Mouse (Mus musculus) forebrain, embryonic 16.5 days (tissue): ENCODE results near the gene Sarnp. TPM values are rescaled to one million over a fixed set of nuclear protein-coding genes. Genes with fewer than 3 reads are reported as not detected.

Source experiments
- ATAC-seq: fragments of 200-750 bp; cut with Nextera tagmentation; 2 replicates; pipeline ENCODE4 v1.8.0; 2017; ENCODE audit warnings: mild to moderate bottlenecking, moderate library complexity
- H3K27ac ChIP-seq: fragments of 300-500 bp; sonication (generic); 2 replicates; pipeline ENCODE4 v1.5.1; 2014; ENCODE audit warnings: low read length, control low read depth
- H3K27me3 ChIP-seq: fragments of 300-500 bp; sonication (generic); replicated peaks from 2 replicates; pipeline ENCODE4 v1.6.1; 2014; ENCODE audit warnings: low read length; ENCODE audit not compliant: control insufficient read depth, insufficient read depth
- H3K36me3 ChIP-seq: fragments of 300-500 bp; sonication (generic); 2 replicates; pipeline ENCODE4 v1.6.1; 2014; ENCODE audit not compliant: control insufficient read depth, insufficient read depth
- H3K4me1 ChIP-seq: fragments of 300-500 bp; sonication (generic); replicated peaks from 2 replicates; pipeline ENCODE4 v1.6.1; 2014; ENCODE audit warnings: low read length; ENCODE audit not compliant: control insufficient read depth, insufficient read depth
- H3K4me2 ChIP-seq: fragments of 300-500 bp; sonication (generic); 2 replicates; pipeline ENCODE4 v1.6.1; 2014; ENCODE audit warnings: mild to moderate bottlenecking, low read length, control low read depth
- H3K4me3 ChIP-seq: fragments of 300-500 bp; sonication (generic); replicated peaks from 2 replicates; pipeline ENCODE4 v1.5.1; 2014; ENCODE audit warnings: mild to moderate bottlenecking, low read length, control low read depth
- H3K9ac ChIP-seq: fragments of 300-500 bp; sonication (generic); replicated peaks from 2 replicates; pipeline ENCODE4 v1.6.1; 2014; ENCODE audit warnings: low read depth, low read length, control low read depth
- H3K9me3 ChIP-seq: fragments of 300-500 bp; sonication (generic); 2 replicates; pipeline ENCODE4 v1.6.1; 2016; ENCODE audit warnings: low read length; ENCODE audit not compliant: control insufficient read depth
- WGBS: fragments of 180-500 bp; shearing (Covaris S2); extraction: QIAGEN DNeasy Blood & Tissue Kit; methylation state at CpG from one replicate; pipeline ENCODE4 v1.1.7; 2014; 5-methylcytosine and 5-hydroxymethylcytosine counted together
- polyA plus RNA-seq: library from polyadenylated mRNA; unstranded; fragments of >200 nt; fragmentation: Nextera tagmentation; extraction: Ambion mirVana; gene quantifications from 2 replicates; pipeline ENCODE4 v1.2.1, GENCODE M21; 2015

Sarnp gene
- polyA plus RNA-seq, 1 experiment from 2014 or later, result 194 TPM

DNA sequence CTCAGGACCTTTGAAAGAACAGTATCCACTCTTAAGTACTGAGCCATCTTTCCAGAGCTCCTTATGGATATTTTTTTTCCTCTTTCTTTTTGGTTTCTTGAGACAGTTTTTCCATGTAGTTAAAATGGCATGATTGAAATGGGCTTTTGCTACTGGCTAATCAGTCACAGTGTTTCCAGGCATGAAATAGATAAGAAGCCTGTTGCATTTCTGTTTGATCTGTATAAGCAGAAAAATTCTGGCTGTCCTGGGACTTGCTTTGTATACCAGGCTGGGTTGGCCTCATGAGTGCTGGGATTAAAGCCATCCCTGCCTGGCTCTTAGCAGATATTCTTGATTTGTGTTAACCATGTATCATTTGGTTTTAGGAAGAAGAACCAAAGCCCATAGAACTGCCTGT, 22.3 kb downstream of the Sarnp start:
- ATAC-seq, result no peak
- Histone ChIP-seq H3K9me3 (no peaks in the 10 kb centered on the region), H3K27me3 (no peaks in the 10 kb centered on the region), H3K4me3 (no peak overlapping the region), H3K4me2 (no peak overlapping the region), H3K9ac (no peak overlapping the region), H3K36me3 (peaks cover 16% of the 10 kb centered on the region), H3K4me1 (no peaks in the 10 kb centered on the region), H3K27ac (no peak overlapping the region)

DNA sequence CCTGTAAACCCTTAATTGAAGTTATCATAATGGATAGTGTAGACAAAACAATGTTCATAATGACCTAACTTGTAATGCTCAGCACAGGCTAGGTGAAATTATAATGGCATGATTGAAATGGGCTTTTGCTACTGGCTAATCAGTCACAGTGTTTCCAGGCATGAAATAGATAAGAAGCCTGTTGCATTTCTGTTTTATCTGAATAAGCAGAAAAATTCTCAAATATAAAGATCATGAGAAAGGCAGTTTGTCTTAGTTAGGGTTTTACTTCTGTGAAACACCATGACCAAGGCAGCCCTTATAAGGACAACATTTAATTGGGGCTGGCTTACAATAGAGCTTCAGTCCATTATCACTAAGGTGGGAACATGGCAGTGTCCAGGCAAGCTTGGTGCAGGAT, 23.5 kb downstream of the Sarnp start:
- no peaks in the 10 kb centered on the region for H3K4me1 ChIP-seq
- no peak for ATAC-seq

DNA sequence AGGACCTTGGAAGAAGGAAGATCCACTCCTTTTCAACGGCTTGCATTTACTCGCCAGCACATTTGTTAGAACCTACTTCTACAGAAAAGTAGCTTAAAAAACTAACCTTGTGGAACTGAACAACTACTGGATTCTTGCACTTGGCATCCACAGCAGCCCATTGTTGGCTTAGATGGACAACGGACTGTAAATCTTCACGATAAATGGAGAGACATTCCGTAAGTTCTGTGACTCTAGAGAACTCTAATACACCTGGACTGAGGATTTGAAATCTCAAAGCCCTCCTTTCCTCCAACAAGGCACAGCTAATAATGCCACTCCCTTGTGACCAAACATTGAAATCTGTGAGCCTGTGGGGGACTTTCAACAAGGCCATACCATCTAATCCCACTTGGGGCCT, 26.1 kb downstream of the Sarnp start:
- H3K4me2 ChIP-seq, result no peak overlapping the region
- WGBS, result 93% methylated on average over 5 of the region's 5 CpGs
- H3K27me3 ChIP-seq, result no peaks in the 10 kb centered on the region
- H3K4me3 ChIP-seq, result no peak overlapping the region
- peaks cover 18% of the 10 kb centered on the region for H3K36me3 ChIP-seq
- no peak for ATAC-seq
- no peaks in the 10 kb centered on the region for H3K4me1 ChIP-seq
- no peak overlapping the region for H3K27ac ChIP-seq
- no peak overlapping the region for H3K9ac ChIP-seq
- H3K9me3 ChIP-seq, result no peaks in the 10 kb centered on the region

More for the DNA sequence above, 23.5 kb downstream of the Sarnp start:
- Histone ChIP-seq H3K27ac (no peak overlapping the region), H3K4me3 (no peak overlapping the region), H3K36me3 (peaks cover 15% of the 10 kb centered on the region), H3K9me3 (no peaks in the 10 kb centered on the region), H3K27me3 (no peaks in the 10 kb centered on the region), H3K9ac (no peak overlapping the region), H3K4me2 (no peak overlapping the region)

DNA sequence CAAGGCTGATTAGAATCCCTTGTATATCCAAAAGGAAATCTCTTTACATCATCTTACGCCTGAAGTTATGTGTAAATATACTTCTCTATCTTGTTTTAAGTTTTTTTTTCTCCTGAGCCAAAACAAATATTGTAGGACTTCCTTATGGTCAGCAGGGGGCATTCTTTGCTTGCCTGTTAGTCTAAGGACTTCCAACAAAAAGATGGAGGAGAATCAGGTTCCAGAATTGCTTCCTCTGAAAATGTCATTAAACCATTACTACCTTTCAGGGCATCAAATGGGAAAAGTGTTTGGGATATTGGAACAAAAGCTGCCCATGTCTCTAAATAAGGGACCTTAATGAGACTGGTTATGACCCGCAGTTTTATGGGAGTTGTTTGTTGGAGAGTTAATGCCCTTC, 28.4 kb downstream of the Sarnp start:
- H3K4me3 ChIP-seq, result no peak overlapping the region
- no peak overlapping the region for H3K4me2 ChIP-seq
- H3K9me3 ChIP-seq, result no peaks in the 10 kb centered on the region
- no peak for ATAC-seq
- no peaks in the 10 kb centered on the region for H3K27me3 ChIP-seq
- WGBS, result 38% methylated on average over 2 of the region's 2 CpGs
- peaks cover 23% of the 10 kb centered on the region for H3K36me3 ChIP-seq
- H3K4me1 ChIP-seq, result no peaks in the 10 kb centered on the region
- H3K27ac ChIP-seq, result no peak overlapping the region
- H3K9ac ChIP-seq, result no peak overlapping the region

DNA sequence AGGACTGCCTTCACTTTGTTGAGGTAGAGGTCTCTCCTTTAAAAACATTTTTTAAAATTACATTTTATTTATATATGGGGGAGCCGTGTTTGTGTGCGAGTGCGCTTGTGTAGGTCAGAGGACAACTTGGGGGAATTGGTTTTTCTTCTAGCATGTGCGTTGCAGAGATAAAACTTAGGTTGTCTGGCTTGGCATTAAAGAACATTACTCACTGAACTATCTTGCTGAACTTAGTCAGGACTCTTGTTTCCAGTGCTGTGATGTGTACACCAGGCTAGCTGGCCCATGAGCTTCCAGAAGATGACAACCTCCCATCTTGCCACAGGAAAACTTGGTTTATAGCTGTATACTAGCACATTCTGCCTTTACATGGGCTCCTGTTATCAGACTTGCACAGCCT, 29.5 kb downstream of the Sarnp start:
- no peak for ATAC-seq
- Histone ChIP-seq H3K9ac (no peak overlapping the region), H3K27ac (no peak overlapping the region), H3K4me1 (no peaks in the 10 kb centered on the region), H3K4me2 (no peak overlapping the region), H3K36me3 (peaks cover 20% of the 10 kb centered on the region), H3K4me3 (no peak overlapping the region), H3K27me3 (no peaks in the 10 kb centered on the region), H3K9me3 (no peaks in the 10 kb centered on the region)
- WGBS, result 98% methylated on average over 4 of the region's 4 CpGs

DNA sequence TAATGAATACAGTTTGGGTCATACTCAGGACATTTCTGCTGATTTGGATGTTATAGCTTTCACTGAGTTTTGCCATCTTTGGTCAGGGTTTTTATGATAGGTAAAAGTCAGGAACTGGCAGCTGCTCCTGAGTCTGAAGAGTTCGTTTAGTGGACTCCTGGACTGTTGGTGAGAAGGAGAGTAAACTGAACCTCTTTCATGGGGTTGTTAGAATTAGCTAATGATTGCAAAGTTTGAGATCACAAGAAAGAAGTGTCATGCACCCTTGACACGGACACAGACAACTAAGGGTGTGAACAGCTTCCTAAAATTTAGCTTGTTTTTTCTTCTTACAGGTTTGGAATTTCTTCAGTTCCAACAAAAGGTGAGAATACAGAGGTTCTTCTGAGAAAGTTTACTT, 31.3 kb downstream of the Sarnp start:
- peaks cover 15% of the 10 kb centered on the region for H3K36me3 ChIP-seq
- no peaks in the 10 kb centered on the region for H3K9me3 ChIP-seq
- H3K4me3 ChIP-seq, result no peak overlapping the region
- no peak for ATAC-seq
- H3K27ac ChIP-seq, result no peak overlapping the region
- no peaks in the 10 kb centered on the region for H3K27me3 ChIP-seq
- no peaks in the 10 kb centered on the region for H3K4me1 ChIP-seq
- H3K9ac ChIP-seq, result no peak overlapping the region
- WGBS, result 81% methylated on average over 2 of the region's 2 CpGs
- no peak overlapping the region for H3K4me2 ChIP-seq

DNA sequence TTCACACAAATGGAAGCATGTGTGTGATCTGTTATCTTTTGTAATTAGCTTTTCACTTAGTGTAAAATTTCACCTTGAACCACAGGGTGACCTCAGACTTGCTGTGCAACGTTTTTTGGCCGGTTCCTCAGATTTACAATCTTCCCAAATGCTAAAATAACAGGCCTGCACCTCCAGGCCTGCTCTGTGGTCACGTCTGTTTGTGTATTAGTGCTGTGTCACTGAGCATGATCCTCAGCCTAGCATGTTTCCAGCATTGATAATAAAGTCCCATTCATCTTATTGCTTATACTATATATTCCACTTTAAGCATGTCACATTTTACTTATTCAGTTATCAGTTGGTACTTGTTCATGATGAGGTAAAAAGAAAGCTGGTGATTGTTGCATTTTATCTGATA, 33.2 kb downstream of the Sarnp start:
- no peak for ATAC-seq
- WGBS, result 82% methylated on average over 3 of the region's 3 CpGs
- Histone ChIP-seq H3K4me3 (no peak overlapping the region), H3K4me1 (no peaks in the 10 kb centered on the region), H3K27ac (no peak overlapping the region), H3K9me3 (no peaks in the 10 kb centered on the region), H3K27me3 (no peaks in the 10 kb centered on the region), H3K9ac (no peak overlapping the region), H3K36me3 (peaks cover 12% of the 10 kb centered on the region), H3K4me2 (no peak overlapping the region)

DNA sequence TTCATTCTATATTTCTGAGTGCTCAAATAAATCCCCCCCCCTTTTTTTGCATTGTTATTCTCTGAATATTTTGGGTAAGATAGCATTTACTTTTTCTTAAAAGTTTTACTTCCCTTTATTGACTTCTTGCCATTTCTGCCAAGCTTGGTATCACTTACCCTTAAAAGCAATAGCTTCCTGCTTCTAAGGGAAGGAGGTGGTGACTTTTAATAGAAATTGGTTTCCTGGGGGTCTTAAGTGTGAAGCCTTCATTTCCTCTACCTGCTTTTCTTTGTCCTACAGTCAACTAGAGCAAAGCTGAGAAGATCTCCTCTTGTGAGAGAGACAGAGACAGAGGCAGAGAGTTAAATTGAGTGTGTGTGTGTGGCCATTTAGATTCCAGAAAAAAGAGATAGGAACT, 44.0 kb downstream of the Sarnp start:
- no peaks in the 10 kb centered on the region for H3K4me1 ChIP-seq
- H3K9ac ChIP-seq, result no peak overlapping the region
- no peaks in the 10 kb centered on the region for H3K27me3 ChIP-seq
- peaks cover 8% of the 10 kb centered on the region for H3K36me3 ChIP-seq
- ATAC-seq, result no peak
- no peaks in the 10 kb centered on the region for H3K9me3 ChIP-seq
- H3K4me3 ChIP-seq, result no peak overlapping the region
- no peak overlapping the region for H3K27ac ChIP-seq
- H3K4me2 ChIP-seq, result no peak overlapping the region

DNA sequence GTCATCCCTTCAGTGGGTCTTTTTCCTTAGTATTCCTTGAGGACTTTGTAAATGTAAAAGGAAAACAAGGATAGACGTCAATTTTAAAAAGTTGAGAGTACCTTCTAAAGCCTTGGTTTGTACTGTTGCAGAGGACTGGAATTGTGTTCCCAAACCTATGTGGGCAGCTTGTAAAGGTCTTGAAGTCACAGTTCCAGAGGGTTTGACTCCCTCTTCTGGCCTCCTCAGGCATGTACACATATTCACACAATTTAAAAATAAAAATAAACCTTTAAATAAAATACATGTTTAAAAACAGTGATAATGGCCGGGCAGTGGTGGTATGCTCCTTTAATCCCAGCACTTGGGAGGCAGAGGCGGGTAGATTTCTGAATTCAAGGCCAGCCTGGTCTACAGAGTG, 48.9 kb downstream of the Sarnp start:
- Histone ChIP-seq H3K9me3 (no peaks in the 10 kb centered on the region), H3K27ac (no peak overlapping the region), H3K36me3 (peaks cover 8% of the 10 kb centered on the region), H3K4me2 (no peak overlapping the region), H3K4me3 (no peak overlapping the region), H3K9ac (no peak overlapping the region), H3K27me3 (no peaks in the 10 kb centered on the region), H3K4me1 (no peaks in the 10 kb centered on the region)
- 90% methylated on average over 3 of the region's 3 CpGs for WGBS
- no peak for ATAC-seq

DNA sequence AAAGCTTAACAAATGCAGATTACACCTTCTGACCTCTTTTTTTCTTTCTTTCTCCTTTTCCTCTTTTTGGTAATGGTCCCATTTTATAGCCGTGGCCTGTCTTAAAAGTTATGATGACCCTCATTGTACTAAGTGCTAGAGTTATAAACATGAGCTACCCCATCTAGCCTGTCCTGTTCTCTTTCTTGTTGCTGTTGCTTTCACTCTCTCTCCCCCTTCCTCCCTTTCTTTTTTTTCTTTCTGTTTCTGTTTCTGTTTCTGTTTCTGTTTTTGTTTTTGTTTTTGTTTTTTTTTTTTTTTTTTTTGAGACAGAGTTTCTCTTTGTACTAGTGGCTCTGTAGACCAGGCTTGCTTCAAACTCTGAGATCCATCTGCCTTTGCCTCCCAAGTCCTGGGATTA, 49.4 kb downstream of the Sarnp start:
- Histone ChIP-seq H3K4me1 (no peaks in the 10 kb centered on the region), H3K27ac (no peak overlapping the region), H3K4me3 (no peak overlapping the region), H3K27me3 (no peaks in the 10 kb centered on the region), H3K9me3 (no peaks in the 10 kb centered on the region), H3K36me3 (peaks cover 9% of the 10 kb centered on the region), H3K4me2 (no peak overlapping the region), H3K9ac (no peak overlapping the region)
- ATAC-seq, result no peak
- WGBS, result 84% methylated on average over 1 of the region's 1 CpGs
